Mouse (Mus musculus): ENCODE measurements around the gene Usp30. TPM values are rescaled to one million over a fixed set of nuclear protein-coding genes. Genes with fewer than 3 reads are reported as not detected.
A peak's percentile ranks its signal among the peaks of the same experiment; 100 is the strongest.

Gene Usp30
- polyA plus RNA-seq, 1 experiment from 2014 or later: 20.6 TPM

DNA sequence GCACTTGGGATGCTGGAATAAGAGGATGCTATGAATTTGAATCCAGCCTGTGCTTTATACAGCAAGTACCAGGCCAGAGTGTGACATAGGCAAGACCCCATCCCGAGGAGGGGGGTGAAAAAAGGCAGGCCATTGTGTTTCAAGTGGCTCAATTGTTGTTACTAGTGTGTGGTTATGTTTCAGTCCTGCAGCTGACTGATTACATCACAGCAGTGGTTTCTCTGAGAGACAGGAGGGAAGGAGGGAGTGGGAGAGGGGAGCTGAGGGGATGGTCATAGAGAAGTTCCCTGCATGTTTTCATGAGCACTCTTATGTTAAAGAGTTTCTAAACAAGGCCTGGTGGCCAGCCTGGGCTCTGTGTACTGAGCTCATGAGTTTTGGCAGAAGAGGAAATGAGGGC lies 37.5 kb downstream of the Usp30 start:
- Histone ChIP-seq H3K9ac (replicated peaks; ENCODE audit: low read depth, low read length) (no peak overlapping the region), H3K27ac (ENCODE audit: low read length) (no peak overlapping the region), H3K4me1 (replicated peaks; ENCODE audit: control insufficient read depth, insufficient read depth, low read length) (peaks cover 17% of the 10 kb centered on the region), H3K36me3 (ENCODE audit: control insufficient read depth, insufficient read depth) (peaks cover 2% of the 10 kb centered on the region; the same call in 1 of the 2 replicates), H3K4me3 (replicated peaks; ENCODE audit: low read length) (no peak overlapping the region), H3K9me3 (ENCODE audit: control insufficient read depth, low read length) (no peaks in the 10 kb centered on the region), H3K4me2 (ENCODE audit: low read length) (no peak overlapping the region), H3K27me3 (replicated peaks; ENCODE audit: control insufficient read depth, insufficient read depth, low read length) (no peaks in the 10 kb centered on the region)
- WGBS: 68% methylated on average over 1 of the region's 1 CpGs
- no peak for ATAC-seq

DNA sequence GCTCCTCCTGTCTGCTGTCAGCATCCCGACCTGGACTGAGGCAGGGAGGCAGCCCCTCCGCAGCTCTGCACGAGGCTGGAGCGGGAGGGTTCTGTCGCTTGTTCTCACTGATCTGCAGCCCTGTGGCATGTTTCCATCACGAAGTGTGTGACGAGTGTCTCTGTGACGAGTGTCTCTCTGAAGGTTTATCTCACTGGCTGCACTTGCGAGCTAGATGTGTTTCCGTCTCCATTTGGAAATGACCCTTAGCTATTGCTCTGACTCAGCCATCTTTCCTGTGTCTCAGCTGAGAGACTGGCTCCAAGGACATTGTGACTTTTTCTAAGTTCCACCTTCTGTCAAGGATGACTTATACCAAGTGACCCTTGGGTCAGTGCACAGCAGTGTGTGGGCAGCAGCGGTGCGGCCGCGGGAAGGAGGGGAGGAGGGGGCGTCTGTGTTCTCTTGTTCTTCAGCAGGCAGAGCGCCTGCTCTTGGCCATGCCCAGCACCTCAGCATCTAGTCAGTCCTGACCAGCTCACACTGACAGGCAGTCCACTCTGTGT lies 41.2 kb downstream of the Usp30 start:
- ATAC-seq: no peak
- no peak overlapping the region for H3K4me2 ChIP-seq (ENCODE audit: low read length)
- H3K4me3 ChIP-seq (replicated peaks; ENCODE audit: low read length): no peak overlapping the region
- WGBS: 90% methylated on average over 16 of the region's 16 CpGs
- H3K27me3 ChIP-seq (replicated peaks; ENCODE audit: control insufficient read depth, insufficient read depth, low read length): no peaks in the 10 kb centered on the region
- H3K9me3 ChIP-seq (ENCODE audit: control insufficient read depth, low read length): no peaks in the 10 kb centered on the region
- H3K9ac ChIP-seq (replicated peaks; ENCODE audit: low read depth, low read length): no peak overlapping the region
- H3K4me1 ChIP-seq (replicated peaks; ENCODE audit: control insufficient read depth, insufficient read depth, low read length): peaks cover 6% of the 10 kb centered on the region; the same call in 1 of the 2 replicates
- H3K36me3 ChIP-seq (ENCODE audit: control insufficient read depth, insufficient read depth): peaks cover 25% of the 10 kb centered on the region
- no peak overlapping the region for H3K27ac ChIP-seq (ENCODE audit: low read length)

- 88% methylated on average over 6 of the region's 6 CpGs for WGBS
- no peak overlapping the region for H3K9ac ChIP-seq (replicated peaks; ENCODE audit: low read depth, low read length)
- H3K9me3 ChIP-seq (ENCODE audit: control insufficient read depth, low read length): no peaks in the 10 kb centered on the region
- H3K27me3 ChIP-seq (replicated peaks; ENCODE audit: control insufficient read depth, insufficient read depth, low read length): no peaks in the 10 kb centered on the region
- no peak overlapping the region for H3K27ac ChIP-seq (ENCODE audit: low read length)
- H3K4me3 ChIP-seq (replicated peaks; ENCODE audit: low read length): no peak overlapping the region
- H3K4me1 ChIP-seq (replicated peaks; ENCODE audit: control insufficient read depth, insufficient read depth, low read length): no peaks in the 10 kb centered on the region
- no peak overlapping the region for H3K4me2 ChIP-seq (ENCODE audit: low read length)
- H3K36me3 ChIP-seq (ENCODE audit: control insufficient read depth, insufficient read depth): peaks cover 34% of the 10 kb centered on the region
- no peak for ATAC-seq
Observed at GRCm38 (mm10) chr5:114113334-114113733, 48.1 kb downstream of the Usp30 start.

DNA sequence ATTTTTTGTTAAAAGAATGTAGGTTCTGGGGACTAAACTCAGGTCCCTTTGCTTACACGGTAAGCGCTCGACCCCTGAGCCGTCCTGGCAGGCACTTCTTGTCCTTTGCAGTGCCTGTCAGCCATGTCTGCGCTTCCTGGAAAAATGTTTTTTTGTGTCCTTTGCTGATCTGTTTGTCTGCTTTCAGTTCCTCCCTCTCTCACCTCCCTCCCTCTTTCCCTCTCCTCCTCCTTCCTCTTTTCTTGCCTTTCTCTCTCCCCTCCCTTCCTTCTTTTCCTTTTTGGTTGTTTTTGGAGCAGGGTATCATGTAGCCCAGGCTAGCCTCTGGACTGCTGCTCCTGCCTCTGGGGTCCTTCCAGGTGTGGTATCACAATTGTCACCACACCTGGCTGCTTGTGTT lies 49.8 kb downstream of the Usp30 start:
- Histone ChIP-seq H3K4me1 (replicated peaks; ENCODE audit: control insufficient read depth, insufficient read depth, low read length) (no peaks in the 10 kb centered on the region), H3K9ac (replicated peaks; ENCODE audit: low read depth, low read length) (no peak overlapping the region), H3K4me2 (ENCODE audit: low read length) (no peak overlapping the region), H3K27ac (ENCODE audit: low read length) (no peak overlapping the region), H3K4me3 (replicated peaks; ENCODE audit: low read length) (no peak overlapping the region), H3K36me3 (ENCODE audit: control insufficient read depth, insufficient read depth) (peaks cover 25% of the 10 kb centered on the region), H3K27me3 (replicated peaks; ENCODE audit: control insufficient read depth, insufficient read depth, low read length) (no peaks in the 10 kb centered on the region), H3K9me3 (ENCODE audit: control insufficient read depth, low read length) (no peaks in the 10 kb centered on the region)
- WGBS: 91% methylated on average over 5 of the region's 5 CpGs
- ATAC-seq: no peak

DNA sequence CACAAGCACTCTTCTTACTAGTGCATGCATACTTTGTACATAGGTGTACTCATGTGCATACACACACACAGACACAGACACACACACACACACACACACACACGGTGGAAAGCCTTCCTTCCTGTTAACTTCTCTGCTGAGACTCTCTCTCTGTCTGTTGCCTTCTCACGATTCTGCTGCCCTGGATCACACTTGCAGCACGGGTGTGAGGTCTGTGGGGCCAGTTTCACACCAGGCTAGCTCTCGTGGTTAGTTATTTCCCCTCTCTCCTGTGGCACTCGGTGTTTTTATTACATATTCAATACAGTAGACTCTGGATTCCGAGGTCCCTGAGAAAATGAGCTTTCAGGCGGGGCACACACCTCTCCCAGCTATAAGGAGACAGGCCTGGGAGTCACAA lies 51.3 kb downstream of the Usp30 start:
- no peak overlapping the region for H3K4me3 ChIP-seq (replicated peaks; ENCODE audit: low read length)
- ATAC-seq: no peak
- no peak overlapping the region for H3K27ac ChIP-seq (ENCODE audit: low read length)
- H3K4me2 ChIP-seq (ENCODE audit: low read length): no peak overlapping the region
- H3K9ac ChIP-seq (replicated peaks; ENCODE audit: low read depth, low read length): no peak overlapping the region
- H3K27me3 ChIP-seq (replicated peaks; ENCODE audit: control insufficient read depth, insufficient read depth, low read length): no peaks in the 10 kb centered on the region
- no peaks in the 10 kb centered on the region for H3K9me3 ChIP-seq (ENCODE audit: control insufficient read depth, low read length)
- H3K4me1 ChIP-seq (replicated peaks; ENCODE audit: control insufficient read depth, insufficient read depth, low read length): no peaks in the 10 kb centered on the region
- WGBS: 80% methylated on average over 7 of the region's 7 CpGs
- H3K36me3 ChIP-seq (ENCODE audit: control insufficient read depth, insufficient read depth): peaks cover 27% of the 10 kb centered on the region

DNA sequence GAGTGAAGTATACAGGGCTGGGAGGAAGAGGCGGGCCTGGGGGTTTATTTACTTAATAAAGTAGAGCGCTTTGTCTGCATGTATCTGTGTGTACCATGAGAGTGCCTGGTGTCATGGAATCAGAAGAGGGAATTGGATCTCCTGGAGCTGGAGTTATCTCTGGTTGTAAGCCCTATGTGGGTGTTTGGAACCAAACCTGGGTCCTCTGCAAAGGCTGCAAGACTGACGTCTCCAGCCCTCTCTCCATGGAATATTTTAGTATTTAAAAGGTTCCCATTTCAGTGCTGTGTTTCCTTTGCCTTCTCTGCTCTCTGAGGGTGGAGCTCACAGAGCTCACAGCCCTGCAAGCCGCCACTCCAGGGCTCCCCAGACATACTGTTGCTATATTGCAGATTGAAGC lies 54.5 kb downstream of the Usp30 start:
- no peak overlapping the region for H3K4me2 ChIP-seq (ENCODE audit: low read length)

GRCm38 (mm10) chr5:114126008-114126407 lies 60.7 kb downstream of the Usp30 start:
- Histone ChIP-seq H3K27ac (ENCODE audit: low read length) (no peak overlapping the region), H3K4me3 (replicated peaks; ENCODE audit: low read length) (no peak overlapping the region), H3K27me3 (replicated peaks; ENCODE audit: control insufficient read depth, insufficient read depth, low read length) (no peaks in the 10 kb centered on the region), H3K4me2 (ENCODE audit: low read length) (no peak overlapping the region), H3K9ac (replicated peaks; ENCODE audit: low read depth, low read length) (no peak overlapping the region), H3K4me1 (replicated peaks; ENCODE audit: control insufficient read depth, insufficient read depth, low read length) (no peaks in the 10 kb centered on the region; the same call in 1 of the 2 replicates), H3K36me3 (ENCODE audit: control insufficient read depth, insufficient read depth) (peaks cover 14% of the 10 kb centered on the region), H3K9me3 (ENCODE audit: control insufficient read depth, low read length) (no peaks in the 10 kb centered on the region)
- WGBS: 94% methylated on average over 3 of the region's 3 CpGs
- no peak for ATAC-seq

More for the DNA sequence above, 54.5 kb downstream of the Usp30 start:
- Histone ChIP-seq H3K4me1 (replicated peaks; ENCODE audit: control insufficient read depth, insufficient read depth, low read length) (no peaks in the 10 kb centered on the region), H3K36me3 (ENCODE audit: control insufficient read depth, insufficient read depth) (peaks cover 27% of the 10 kb centered on the region), H3K27me3 (replicated peaks; ENCODE audit: control insufficient read depth, insufficient read depth, low read length) (no peaks in the 10 kb centered on the region), H3K27ac (ENCODE audit: low read length) (no peak overlapping the region), H3K9me3 (ENCODE audit: control insufficient read depth, low read length) (no peaks in the 10 kb centered on the region), H3K9ac (replicated peaks; ENCODE audit: low read depth, low read length) (no peak overlapping the region), H3K4me3 (replicated peaks; ENCODE audit: low read length) (no peak overlapping the region)
- no peak for ATAC-seq
- 92% methylated on average over 4 of the region's 4 CpGs for WGBS

DNA sequence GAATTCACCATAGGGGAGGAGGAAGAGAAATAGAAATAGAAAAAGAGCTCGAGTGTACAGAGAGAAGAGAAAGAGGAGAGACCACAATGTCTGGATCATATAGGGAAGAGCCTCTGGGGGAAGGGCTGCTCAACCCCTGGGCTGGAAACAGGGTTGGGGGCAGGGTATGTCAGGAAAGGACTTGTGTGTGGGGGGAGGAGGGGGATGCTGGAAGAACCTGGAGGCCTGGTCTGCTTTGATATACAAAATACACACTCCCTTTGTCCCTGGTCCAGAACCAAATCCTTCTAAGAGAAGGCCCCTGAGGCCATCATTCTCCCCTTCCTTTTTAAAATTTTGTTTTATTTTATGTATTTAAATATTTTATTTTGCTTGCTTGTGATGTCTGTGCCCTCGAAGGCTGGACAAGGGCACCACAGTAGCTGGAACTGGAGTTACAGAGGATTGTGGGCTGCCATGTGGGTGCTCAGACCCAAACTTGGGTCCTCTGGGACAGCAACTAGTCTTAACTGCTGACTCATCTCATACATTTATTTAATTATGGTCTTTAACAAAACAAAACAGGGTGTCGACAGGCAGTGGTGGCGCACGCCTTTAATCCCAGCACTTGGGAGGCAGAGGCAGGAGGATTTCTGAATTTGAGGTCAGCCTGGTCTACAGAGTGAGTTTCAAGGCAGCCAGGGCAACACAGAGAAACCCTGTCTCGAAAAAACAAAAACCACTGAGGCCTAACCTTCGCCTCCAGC lies 61.4 kb downstream of the Usp30 start:
- no peaks in the 10 kb centered on the region for H3K27me3 ChIP-seq (replicated peaks; ENCODE audit: control insufficient read depth, insufficient read depth, low read length)
- ATAC-seq: no peak
- 88% methylated on average over 7 of the region's 7 CpGs for WGBS
- H3K9ac ChIP-seq (replicated peaks; ENCODE audit: low read depth, low read length): no peak overlapping the region
- H3K9me3 ChIP-seq (ENCODE audit: control insufficient read depth, low read length): no peaks in the 10 kb centered on the region
- peak overlapping the region; percentile 71; the same call in 1 of the 2 replicates for H3K4me3 ChIP-seq (replicated peaks; ENCODE audit: low read length)
- H3K4me1 ChIP-seq (replicated peaks; ENCODE audit: control insufficient read depth, insufficient read depth, low read length): peaks cover 5% of the 10 kb centered on the region
- H3K4me2 ChIP-seq (ENCODE audit: low read length): peak overlapping the region; percentile 95; the same call in 1 of the 2 replicates
- peaks cover 7% of the 10 kb centered on the region for H3K36me3 ChIP-seq (ENCODE audit: control insufficient read depth, insufficient read depth)
- no peak overlapping the region for H3K27ac ChIP-seq (ENCODE audit: low read length)

- Histone ChIP-seq H3K36me3 (ENCODE audit: control insufficient read depth, insufficient read depth) (0 out of 2 replicates have a peak, but pooled peaks cover 2% of the 10 kb centered on the region), H3K4me2 (ENCODE audit: low read length) (peak within 1 kb of the TSS; percentile 95), H3K27ac (ENCODE audit: low read length) (peak within 1 kb of the TSS; percentile 74), H3K4me1 (replicated peaks; ENCODE audit: control insufficient read depth, insufficient read depth, low read length) (peaks cover 9% of the 10 kb centered on the region), H3K27me3 (replicated peaks; ENCODE audit: control insufficient read depth, insufficient read depth, low read length) (no peaks in the 10 kb centered on the region), H3K9ac (replicated peaks; ENCODE audit: low read depth, low read length) (peak within 1 kb of the TSS; percentile 79), H3K9me3 (ENCODE audit: control insufficient read depth, low read length) (no peaks in the 10 kb centered on the region), H3K4me3 (replicated peaks; ENCODE audit: low read length) (peak within 1 kb of the TSS; percentile 71)
- WGBS: 1% methylated on average over 69 of the region's 69 CpGs
- peak; percentile 6 for ATAC-seq
Observed at GRCm38 (mm10) chr5:114127374-114128349, 62.4 kb downstream of the Usp30 start, which contains the start of gene Alkbh2. Gene Alkbh2, minus strand, starts transcription at chr5:114128218.

Data from forebrain, embryonic 16.5 days (tissue).